Mouse (Mus musculus) kidney, adult 2 months (tissue): ENCODE measurements around the gene Rmi2.

ENCODE experiments used
- CTCF ChIP-seq: fragments of 200-500 bp; conservative IDR thresholded peaks from 2 replicates; pipeline ENCODE4 v1.5.1; 2011; ENCODE audit warnings: low read depth, mild to moderate bottlenecking, control low read depth, low read length, moderate library complexity, mixed read lengths; ENCODE audit not compliant: insufficient read depth, insufficient read length
- POLR2A ChIP-seq: fragments of 200-500 bp; IDR thresholded peaks from one replicate; pipeline ENCODE4 v1.6.1; 2011; ENCODE audit warnings: low read depth, low read length, control low read depth

- TF ChIP-seq POLR2A (no peak), CTCF (no peak)
Measured at GRCm38 (mm10) chr16:10844319-10844670, 9.4 kb downstream of the Rmi2 start.
